Mouse (Mus musculus): ENCODE measurements around the gene Cnnm2.

GRCm38 (mm10) chr19:46913626-46914025 lies 152.2 kb downstream of the Cnnm2 start:
- TF ChIP-seq CTCF (IDR thresholded peaks at IDR 0.05; ENCODE audit: borderline replicate concordance, extremely low read depth, insufficient read depth, insufficient read length) (no peak), POLR2A (IDR thresholded peaks at IDR 0.05; ENCODE audit: borderline replicate concordance, extremely low read depth, insufficient read depth, insufficient read length, poor library complexity, severe bottlenecking) (no peak)
